Mouse (Mus musculus) liver, adult (tissue): ENCODE measurements around the gene Suz12.
A peak's percentile ranks its signal among the peaks of the same experiment; 100 is the strongest.

Experiments used
- GATA4 ChIP-seq: IDR thresholded peaks from 2 replicates; pipeline ENCODE4 v1.6.1; 2014; ENCODE audit warnings: mild to moderate bottlenecking, low read length; ENCODE audit not compliant: insufficient replicate concordance

Suz12 gene

GRCm38 (mm10) chr11:79992592-79993355, at the start of gene Suz12:
Gene Suz12, plus strand, starts transcription at chr11:79993106.
- no peak for TF ChIP-seq GATA4

DNA sequence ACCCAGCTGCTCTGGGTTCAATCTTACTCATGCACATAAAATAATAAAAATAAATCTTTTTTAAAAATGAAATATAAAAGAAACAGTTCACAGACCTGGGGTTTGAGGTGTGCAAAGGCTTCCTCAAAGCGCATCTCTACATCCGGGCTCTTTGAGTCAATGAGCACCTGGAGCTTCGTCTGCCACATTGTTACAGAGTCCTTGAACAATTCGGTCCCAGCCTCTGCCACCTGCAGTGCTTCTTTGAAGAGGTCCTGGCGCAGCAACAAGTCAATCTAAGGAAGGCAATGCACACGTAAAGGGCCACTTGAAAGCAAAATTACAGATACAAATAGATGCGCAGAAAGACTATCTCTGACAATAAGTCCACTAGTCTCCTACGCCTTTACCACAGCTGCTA, 49.8 kb upstream of the Suz12 start:
- no peak for TF ChIP-seq GATA4

DNA sequence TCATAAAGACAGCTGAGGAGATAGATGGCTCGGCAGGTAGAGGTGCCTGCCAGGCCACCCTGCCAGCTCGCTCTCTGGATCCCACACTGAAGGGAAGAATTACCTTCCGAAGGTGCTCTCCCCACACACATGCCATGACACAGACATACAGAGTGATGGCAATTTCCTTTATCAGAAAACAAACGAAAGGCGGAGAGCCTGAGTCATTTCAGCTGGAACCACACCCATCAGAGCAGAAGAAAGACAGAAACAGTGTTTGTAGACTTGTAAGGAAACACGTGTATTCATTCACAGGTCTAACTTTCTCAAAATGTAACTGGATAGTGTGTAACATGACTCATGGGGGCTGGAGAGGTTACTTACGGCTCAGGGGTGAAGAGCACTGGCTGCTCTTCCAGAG, 49.3 kb upstream of the Suz12 start:
- no peak for TF ChIP-seq GATA4

- no peak for TF ChIP-seq GATA4
These were observed 45.6 kb upstream of the Suz12 start for GRCm38 (mm10) chr11:79947265-79947664.

- TF ChIP-seq GATA4 = no peak
These were observed 31.4 kb upstream of the Suz12 start for GRCm38 (mm10) chr11:79961346-79962124.

- TF ChIP-seq GATA4 = peak; percentile 42; the same call in 1 of the 2 replicates
These were observed 30.6 kb upstream of the Suz12 start, which contains the start of gene Utp6 for GRCm38 (mm10) chr11:79962125-79962876. Gene Utp6, minus strand, starts transcription at chr11:79962390.

- TF ChIP-seq GATA4 = no peak
These were observed 30.1 kb upstream of the Suz12 start for GRCm38 (mm10) chr11:79962877-79963183.

GRCm38 (mm10) chr11:79963212-79963974, 29.5 kb upstream of the Suz12 start:
- TF ChIP-seq GATA4 = no peak

DNA sequence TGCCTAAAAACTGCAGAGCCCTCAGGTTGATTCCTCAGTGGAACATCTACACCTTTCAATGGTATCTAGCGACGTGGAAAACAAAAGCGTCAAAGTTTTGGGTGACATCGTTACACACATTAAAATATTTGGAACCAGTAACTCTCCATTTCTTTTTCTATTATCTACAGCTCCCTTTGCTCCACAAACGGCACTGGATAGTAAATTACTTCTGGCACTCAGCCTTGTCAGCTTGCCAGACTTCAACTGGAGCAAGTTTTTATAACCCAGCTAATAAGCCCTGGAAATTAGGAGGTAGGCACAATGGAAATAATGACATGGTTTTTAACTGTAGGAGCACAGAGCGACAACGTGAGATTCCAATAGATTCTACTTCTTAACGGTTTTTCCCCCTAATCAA, 27.0 kb upstream of the Suz12 start:
- TF ChIP-seq GATA4 = no peak

GRCm38 (mm10) chr11:79967752-79968151, 25.2 kb upstream of the Suz12 start:
- no peak for TF ChIP-seq GATA4

DNA sequence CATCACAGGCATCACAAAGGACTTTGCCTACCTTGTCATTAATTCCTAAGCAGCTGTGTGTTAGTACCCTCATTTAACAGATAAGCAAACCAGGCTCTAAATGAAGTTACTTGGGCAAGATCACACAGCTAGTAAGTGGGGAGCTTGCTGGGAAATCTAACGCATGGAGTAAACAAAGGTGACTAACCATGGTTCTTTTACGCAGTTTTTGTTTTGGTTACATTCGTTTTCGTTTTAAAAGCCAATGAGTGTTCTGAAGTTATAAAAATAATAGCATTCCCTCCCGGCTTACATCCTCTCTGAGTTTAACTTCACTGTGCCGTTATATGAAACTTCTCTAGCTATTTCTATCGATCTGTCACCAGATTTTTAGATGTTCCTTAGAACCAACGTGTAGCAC, 19.8 kb upstream of the Suz12 start:
- no peak for TF ChIP-seq GATA4

- TF ChIP-seq GATA4 = no peak
These were observed 19.1 kb upstream of the Suz12 start for GRCm38 (mm10) chr11:79973626-79974476.

- TF ChIP-seq GATA4 = no peak
These were observed 17.5 kb upstream of the Suz12 start for GRCm38 (mm10) chr11:79975377-79975776.

GRCm38 (mm10) chr11:79976222-79976621, 16.7 kb upstream of the Suz12 start:
- TF ChIP-seq GATA4 = no peak
